Comparison of ENCODE assay signal across 10 mouse cellular contexts in the genomic region with DNA sequence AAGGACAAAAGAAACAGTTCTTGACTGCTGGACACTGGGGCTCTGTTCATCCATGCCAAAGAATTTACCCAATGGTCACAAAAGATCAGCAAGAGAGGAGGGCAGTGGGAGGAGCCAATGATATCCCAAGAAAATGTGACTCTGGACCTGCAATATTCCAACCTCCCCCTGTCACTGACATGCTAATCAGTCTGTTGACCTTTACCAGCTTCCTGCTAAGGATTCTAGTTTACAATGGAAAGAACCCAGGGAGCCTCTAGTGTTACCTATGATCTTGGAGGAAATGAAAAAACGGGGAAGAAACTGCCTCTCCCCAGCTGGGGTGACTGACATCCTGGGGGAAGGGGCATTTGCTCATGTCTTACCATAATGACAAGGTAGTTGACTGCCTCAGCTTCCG.
"Had no signal": no experiment of that assay in that cellular context is flagged by ENCODE, and none has a peak within 500 bp of the region (broad histone marks: within the 10 kb centered on the region; RNA-seq: fewer than 3 reads in every experiment).

No protein-coding gene starts in this region.

- DNase-seq: left cerebral cortex, postnatal 4 days; liver; liver, embryonic 13.5 days; liver, postnatal 0 days; lung, adult 18-20 months; lung, adult 2 months; lung, embryonic 14.5 days; lung, postnatal 14 days; lung, postnatal 36 days; midbrain, embryonic 14.5 days had no signal
